Mouse (Mus musculus): Measurements from ENCODE around the gene Ptx4. TPM values are rescaled to one million over a fixed set of nuclear protein-coding genes. Genes with fewer than 3 reads are reported as not detected.
"Not testable (repeated sequence)": the region's sequence is repeated elsewhere in the genome, so short reads cannot be mapped to it uniquely, and the experiment has no call there.

Ptx4 gene
- polyA plus RNA-seq, 1 experiment from 2014 or later = not detected

GRCm38 (mm10) chr17:25111220-25111619 is 9.3 kb upstream of the Ptx4 start:
- DNase-seq (ENCODE audit: low spot score) = no peak

GRCm38 (mm10) chr17:25111739-25112422 is 8.7 kb upstream of the Ptx4 start:
- ATAC-seq (ENCODE audit: low FRiP score) (no peak), DNase-seq (ENCODE audit: low spot score) (no peak)
- peaks cover 44% of the 10 kb centered on the region for H3K36me3 ChIP-seq (replicated peaks; ENCODE audit: control insufficient read depth, insufficient read depth)
- H3K4me3 ChIP-seq (replicated peaks; ENCODE audit: low read length) = no peak overlapping the region
- no peak overlapping the region for H3K27ac ChIP-seq
- peaks cover 9% of the 10 kb centered on the region; the same call in 1 of the 2 replicates for H3K4me1 ChIP-seq (replicated peaks; ENCODE audit: control insufficient read depth, insufficient read depth, low read length)
- H3K9ac ChIP-seq = no peak overlapping the region
- H3K27me3 ChIP-seq (ENCODE audit: control insufficient read depth, insufficient read depth, low read length) = no peaks in the 10 kb centered on the region
- no peaks in the 10 kb centered on the region for H3K9me3 ChIP-seq (ENCODE audit: control insufficient read depth, low read length)
- no peak overlapping the region for H3K4me2 ChIP-seq (replicated peaks)
- 91% methylated on average over 8 of the region's 8 CpGs for WGBS

More at GRCm38 (mm10) chr17:25111220-25111619, 9.3 kb upstream of the Ptx4 start:
- Histone ChIP-seq H3K27ac (no peak overlapping the region), H3K9ac (no peak overlapping the region), H3K4me1 (replicated peaks; ENCODE audit: control insufficient read depth, insufficient read depth, low read length) (peaks cover 8% of the 10 kb centered on the region; the same call in 1 of the 2 replicates), H3K9me3 (ENCODE audit: control insufficient read depth, low read length) (no peaks in the 10 kb centered on the region), H3K4me2 (replicated peaks) (no peak overlapping the region), H3K27me3 (ENCODE audit: control insufficient read depth, insufficient read depth, low read length) (no peaks in the 10 kb centered on the region), H3K36me3 (replicated peaks; ENCODE audit: control insufficient read depth, insufficient read depth) (peaks cover 51% of the 10 kb centered on the region), H3K4me3 (replicated peaks; ENCODE audit: low read length) (no peak overlapping the region)
- ATAC-seq (ENCODE audit: low FRiP score) = no peak
- 94% methylated on average over 5 of the region's 5 CpGs for WGBS

- no peak for ATAC-seq (ENCODE audit: low FRiP score)
- 81% methylated on average over 3 of the region's 3 CpGs for WGBS
Observed at GRCm38 (mm10) chr17:25112423-25112810, 8.1 kb upstream of the Ptx4 start.

GRCm38 (mm10) chr17:25114908-25115645 is 5.5 kb upstream of the Ptx4 start:
- ATAC-seq (ENCODE audit: low FRiP score) = peak; percentile 65
- H3K4me1 ChIP-seq (replicated peaks; ENCODE audit: control insufficient read depth, insufficient read depth, low read length) = peaks cover 9% of the 10 kb centered on the region; the same call in 1 of the 2 replicates
- H3K9ac ChIP-seq = peak overlapping the region; percentile 72

More at GRCm38 (mm10) chr17:25112423-25112810, 8.1 kb upstream of the Ptx4 start:
- no peak for DNase-seq (ENCODE audit: low spot score)
- no peak overlapping the region for H3K4me3 ChIP-seq (replicated peaks; ENCODE audit: low read length)
- no peaks in the 10 kb centered on the region for H3K9me3 ChIP-seq (ENCODE audit: control insufficient read depth, low read length)
- peaks cover 39% of the 10 kb centered on the region for H3K36me3 ChIP-seq (replicated peaks; ENCODE audit: control insufficient read depth, insufficient read depth)
- H3K9ac ChIP-seq = no peak overlapping the region
- no peak overlapping the region for H3K27ac ChIP-seq
- peaks cover 9% of the 10 kb centered on the region; the same call in 1 of the 2 replicates for H3K4me1 ChIP-seq (replicated peaks; ENCODE audit: control insufficient read depth, insufficient read depth, low read length)
- no peaks in the 10 kb centered on the region for H3K27me3 ChIP-seq (ENCODE audit: control insufficient read depth, insufficient read depth, low read length)
- H3K4me2 ChIP-seq (replicated peaks) = no peak overlapping the region

GRCm38 (mm10) chr17:25115664-25116432 is 4.7 kb upstream of the Ptx4 start, which contains the start of gene Telo2:
Telo2 (minus strand) TSS chr17:25115967.
- DNase-seq (ENCODE audit: low spot score) (peak; percentile 94), ATAC-seq (ENCODE audit: low FRiP score) (peak; percentile 92)
- H3K36me3 ChIP-seq (replicated peaks; ENCODE audit: control insufficient read depth, insufficient read depth) = peaks cover 13% of the 10 kb centered on the region; the same call in 1 of the 2 replicates
- peak within 1 kb of the TSS; percentile 89 for H3K4me2 ChIP-seq (replicated peaks)
- H3K9ac ChIP-seq = peak within 1 kb of the TSS; percentile 72
- peak within 1 kb of the TSS; percentile 54 for H3K4me3 ChIP-seq (replicated peaks; ENCODE audit: low read length)
- no peaks in the 10 kb centered on the region for H3K9me3 ChIP-seq (ENCODE audit: control insufficient read depth, low read length)
- H3K27me3 ChIP-seq (ENCODE audit: control insufficient read depth, insufficient read depth, low read length) = peaks cover 4% of the 10 kb centered on the region; the same call in 1 of the 2 replicates
- WGBS = 5% methylated on average over 40 of the region's 40 CpGs
- H3K27ac ChIP-seq = peak within 1 kb of the TSS; percentile 89
- H3K4me1 ChIP-seq (replicated peaks; ENCODE audit: control insufficient read depth, insufficient read depth, low read length) = peaks cover 9% of the 10 kb centered on the region; the same call in 1 of the 2 replicates

More at GRCm38 (mm10) chr17:25114908-25115645, 5.5 kb upstream of the Ptx4 start:
- WGBS = 17% methylated on average over 23 of the region's 23 CpGs
- Histone ChIP-seq H3K9me3 (ENCODE audit: control insufficient read depth, low read length) (no peaks in the 10 kb centered on the region), H3K4me2 (replicated peaks) (peak overlapping the region; percentile 89), H3K27ac (peak overlapping the region; percentile 89), H3K36me3 (replicated peaks; ENCODE audit: control insufficient read depth, insufficient read depth) (peaks cover 21% of the 10 kb centered on the region), H3K27me3 (ENCODE audit: control insufficient read depth, insufficient read depth, low read length) (peaks cover 4% of the 10 kb centered on the region; the same call in 1 of the 2 replicates), H3K4me3 (replicated peaks; ENCODE audit: low read length) (peak overlapping the region; percentile 54)
- no peak for DNase-seq (ENCODE audit: low spot score)

GRCm38 (mm10) chr17:25117263-25117662 is 3.3 kb upstream of the Ptx4 start:
- Histone ChIP-seq H3K9ac (no peak overlapping the region), H3K27me3 (ENCODE audit: control insufficient read depth, insufficient read depth, low read length) (peaks cover 4% of the 10 kb centered on the region; the same call in 1 of the 2 replicates), H3K4me3 (replicated peaks; ENCODE audit: low read length) (no peak overlapping the region), H3K4me2 (replicated peaks) (no peak overlapping the region), H3K9me3 (ENCODE audit: control insufficient read depth, low read length) (no peaks in the 10 kb centered on the region), H3K27ac (no peak overlapping the region), H3K36me3 (replicated peaks; ENCODE audit: control insufficient read depth, insufficient read depth) (0 out of 2 replicates have a peak, but pooled peaks cover 8% of the 10 kb centered on the region), H3K4me1 (replicated peaks; ENCODE audit: control insufficient read depth, insufficient read depth, low read length) (peaks cover 9% of the 10 kb centered on the region; the same call in 1 of the 2 replicates)
- ATAC-seq (ENCODE audit: low FRiP score) (no peak), DNase-seq (ENCODE audit: low spot score) (no peak)
- 30% methylated on average over 4 of the region's 4 CpGs for WGBS

GRCm38 (mm10) chr17:25123979-25124378 is 3.4 kb downstream of the Ptx4 start:
- H3K4me2 ChIP-seq (replicated peaks) = no peak overlapping the region
- no peak for DNase-seq (ENCODE audit: low spot score)
- H3K4me1 ChIP-seq (replicated peaks; ENCODE audit: control insufficient read depth, insufficient read depth, low read length) = no peaks in the 10 kb centered on the region
- H3K9me3 ChIP-seq (ENCODE audit: control insufficient read depth, low read length) = no peaks in the 10 kb centered on the region
- WGBS = 30% methylated on average over 7 of the region's 7 CpGs
- no peak overlapping the region for H3K4me3 ChIP-seq (replicated peaks; ENCODE audit: low read length)
- no peak overlapping the region for H3K27ac ChIP-seq
- ATAC-seq (ENCODE audit: low FRiP score) = no peak
- no peaks in the 10 kb centered on the region for H3K36me3 ChIP-seq (replicated peaks; ENCODE audit: control insufficient read depth, insufficient read depth)
- no peak overlapping the region for H3K9ac ChIP-seq
- peaks cover 4% of the 10 kb centered on the region; the same call in 1 of the 2 replicates for H3K27me3 ChIP-seq (ENCODE audit: control insufficient read depth, insufficient read depth, low read length)

- not testable (repeated sequence) for H3K4me2 ChIP-seq (replicated peaks); H3K4me1 ChIP-seq (replicated peaks; ENCODE audit: control insufficient read depth, insufficient read depth, low read length); H3K4me3 ChIP-seq (replicated peaks; ENCODE audit: low read length); H3K36me3 ChIP-seq (replicated peaks; ENCODE audit: control insufficient read depth, insufficient read depth); DNase-seq (ENCODE audit: low spot score); H3K27ac ChIP-seq; H3K9me3 ChIP-seq (ENCODE audit: control insufficient read depth, low read length); H3K9ac ChIP-seq; H3K27me3 ChIP-seq (ENCODE audit: control insufficient read depth, insufficient read depth, low read length); ATAC-seq (ENCODE audit: low FRiP score)
- WGBS = 79% methylated on average over 3 of the region's 3 CpGs
Observed at GRCm38 (mm10) chr17:25125442-25126060, 5.0 kb downstream of the Ptx4 start.

All from hindbrain, embryonic 14.5 days (tissue).